Mouse (Mus musculus) heart, adult 2 months (tissue): ENCODE data around the gene Eif4e3. TPM values are rescaled to one million over a fixed set of nuclear protein-coding genes. Genes with fewer than 3 reads are reported as not detected.
A peak's percentile ranks its signal among the peaks of the same experiment; 100 is the strongest.

Source experiments
- DNase-seq, 2 experiments: peaks; one replicate each; pipeline ENCODE4 v3.0.0; 2021
- H3K27ac ChIP-seq: fragments of 200-600 bp; 2 replicates; pipeline ENCODE4 v1.8.1; 2022
- H3K27me3 ChIP-seq: fragments of 200-500 bp; 2 replicates; pipeline ENCODE4 v1.6.1; 2012; ENCODE audit warnings: mild to moderate bottlenecking, low read length, inconsistent platforms, mixed read lengths; ENCODE audit not compliant: control insufficient read depth, insufficient read depth
- H3K36me3 ChIP-seq: fragments of 200-500 bp; 2 replicates; pipeline ENCODE4 v1.6.1; 2012; ENCODE audit warnings: low read length, inconsistent platforms; ENCODE audit not compliant: control insufficient read depth, insufficient read depth
- H3K4me1 ChIP-seq: fragments of 200-500 bp; 2 replicates; pipeline ENCODE4 v1.6.1; 2011; ENCODE audit warnings: low read length; ENCODE audit not compliant: control insufficient read depth, insufficient read depth
- H3K4me3 ChIP-seq: fragments of 200-600 bp; 2 replicates; pipeline ENCODE4 v1.8.1; 2022
- H3K79me2 ChIP-seq: fragments of 200-500 bp; replicated peaks from 2 replicates; pipeline ENCODE4 v1.6.1; 2012; ENCODE audit warnings: mild to moderate bottlenecking, inconsistent platforms, low read length, moderate library complexity, mixed read lengths; ENCODE audit not compliant: control insufficient read depth, insufficient read depth
- H3K9ac ChIP-seq: fragments of 200-500 bp; 2 replicates; pipeline ENCODE4 v1.6.1; 2012; ENCODE audit warnings: low read depth, mild to moderate bottlenecking, control low read depth, inconsistent platforms, low read length, mixed read lengths
- CTCF ChIP-seq: fragments of 200-600 bp; IDR thresholded peaks from 2 replicates; pipeline ENCODE4 v1.8.1; 2022; ENCODE audit warnings: antibody characterized with exemption, mild to moderate bottlenecking, moderate library complexity
- EP300 ChIP-seq: fragments of 200-500 bp; IDR thresholded peaks from 2 replicates; pipeline ENCODE4 v1.6.1; 2011; ENCODE audit warnings: low read depth, low read length, control low read depth; ENCODE audit not compliant: insufficient read depth
- POLR2A ChIP-seq: fragments of 200-500 bp; IDR thresholded peaks from 2 replicates; pipeline ENCODE4 v1.6.1; 2011; ENCODE audit warnings: mild to moderate bottlenecking, low read depth, low read length, control low read depth; ENCODE audit not compliant: insufficient read depth
- WGBS: fragments of 180-500 bp; shearing (Covaris S2); methylation state at CpG from one replicate; pipeline ENCODE4 v1.1.7; 2018; 5-methylcytosine and 5-hydroxymethylcytosine counted together
- intact Hi-C: fragments of 180-260 bp; cut with DNase I; formaldehyde crosslinking; loops from one replicate; pipeline ENCODE4 v1.15.1; 2025
- polyA plus RNA-seq: library from polyadenylated mRNA; depleted of rRNA; stranded (reverse); fragments of >200 nt; gene quantifications from 2 replicates; pipeline ENCODE4 v1.2.3, GENCODE M21; 2012
- total RNA-seq, 2 experiments: library from RNA; stranded (reverse); gene quantifications; 2 replicates each; pipeline ENCODE4 v1.2.3; 2021

Gene Eif4e3
- total and polyA plus RNA-seq, 3 experiments, result 24.2 to 45.8 (median 36.6) TPM

- Histone ChIP-seq H3K4me3 (no peak overlapping the region), H3K27ac (no peak overlapping the region), H3K9ac (no peak overlapping the region), H3K27me3 (no peaks in the 10 kb centered on the region), H3K79me2 (no peaks in the 10 kb centered on the region), H3K36me3 (no peaks in the 10 kb centered on the region), H3K4me1 (peaks cover 3% of the 10 kb centered on the region)
- WGBS, result 79% methylated on average over 7 of the region's 7 CpGs
- DNase-seq, result no peak
- TF ChIP-seq POLR2A (no peak), EP300 (no peak), CTCF (no peak)
- intact Hi-C loops, result loop anchor here (10.0 kb wide), 1 partner anchor 1221 kb away; no protein-coding TSS in a partner anchor
Observed at GRCm38 (mm10) chr6:99606079-99606478, 60.5 kb downstream of the Eif4e3 start.

DNA sequence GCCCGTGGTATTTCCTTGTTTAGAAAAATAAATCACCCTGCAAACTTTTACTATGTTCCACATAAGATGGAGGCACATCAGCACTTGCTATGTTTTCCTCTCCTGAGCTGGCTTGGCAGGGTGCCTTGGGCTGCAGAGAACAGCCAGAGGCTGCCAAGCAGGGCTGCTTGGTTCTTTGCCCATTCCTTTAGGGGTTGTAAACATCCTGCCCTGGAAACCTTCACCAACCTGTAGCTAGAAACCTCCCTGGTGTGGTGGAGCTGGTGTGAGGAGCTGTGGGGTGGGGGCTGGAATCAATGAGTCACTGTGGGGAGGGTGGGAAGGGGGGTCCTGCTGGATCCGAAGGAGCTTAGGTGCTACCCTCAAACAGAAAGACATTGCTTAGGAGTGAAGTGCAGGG, 61.8 kb downstream of the Eif4e3 start:
- 46% methylated on average over 2 of the region's 2 CpGs for WGBS
- Histone ChIP-seq H3K27ac (no peak overlapping the region), H3K27me3 (no peaks in the 10 kb centered on the region), H3K79me2 (no peaks in the 10 kb centered on the region), H3K4me1 (peaks cover 4% of the 10 kb centered on the region; the same call in 1 of the 2 replicates), H3K9ac (no peak overlapping the region), H3K4me3 (no peak overlapping the region), H3K36me3 (no peaks in the 10 kb centered on the region)
- intact Hi-C loops, result loop anchor here (5.0 to 10.0 kb wide), 2 partner anchors 1220 to 1332 kb away; no protein-coding TSS in a partner anchor
- TF ChIP-seq EP300 (no peak), CTCF (no peak), POLR2A (no peak)
- DNase-seq, result peak; percentile 42 to 44

GRCm38 (mm10) chr6:99602434-99602833, 64.1 kb downstream of the Eif4e3 start:
- TF ChIP-seq EP300 (no peak), CTCF (no peak), POLR2A (no peak)
- H3K4me1 ChIP-seq, result peaks cover 4% of the 10 kb centered on the region; the same call in 1 of the 2 replicates
- intact Hi-C loops, result loop anchor here (5.0 to 10.0 kb wide), 2 partner anchors 1218 to 1330 kb away; no protein-coding TSS in a partner anchor

DNA sequence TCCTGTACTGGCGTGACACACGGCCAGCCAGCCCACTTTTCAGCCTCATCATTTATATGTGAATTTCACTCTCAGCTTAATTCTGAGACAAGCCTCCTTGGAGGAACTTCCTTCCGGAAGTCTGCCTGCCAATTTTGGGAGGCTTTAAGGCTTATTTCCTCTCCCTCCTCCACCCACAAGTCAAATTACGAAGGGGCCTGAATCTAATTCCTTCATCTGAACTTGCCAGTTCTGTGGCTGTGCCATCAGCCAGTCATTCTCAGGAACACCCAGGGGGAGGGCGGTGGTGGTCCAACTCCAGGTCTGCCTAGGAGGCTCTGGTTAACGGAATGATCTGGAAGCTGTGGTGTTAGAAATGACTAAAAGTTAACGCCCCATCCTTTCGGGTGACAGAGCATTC, 65.7 kb downstream of the Eif4e3 start:
- Histone ChIP-seq H3K27ac (no peak overlapping the region), H3K9ac (no peak overlapping the region), H3K79me2 (no peaks in the 10 kb centered on the region), H3K4me1 (peaks cover 4% of the 10 kb centered on the region; the same call in 1 of the 2 replicates), H3K4me3 (no peak overlapping the region), H3K27me3 (no peaks in the 10 kb centered on the region), H3K36me3 (no peaks in the 10 kb centered on the region)
- WGBS, result 39% methylated on average over 8 of the region's 8 CpGs
- peak in 1 of 2 experiments; percentile 15 for DNase-seq
- TF ChIP-seq CTCF (no peak), EP300 (no peak), POLR2A (no peak)
- intact Hi-C loops, result loop anchor here (1.0 to 10.0 kb wide), 4 partner anchors 630 to 1496 kb away; no protein-coding TSS in a partner anchor

More at GRCm38 (mm10) chr6:99602434-99602833, 64.1 kb downstream of the Eif4e3 start:
- Histone ChIP-seq H3K4me3 (no peak overlapping the region), H3K36me3 (no peaks in the 10 kb centered on the region), H3K79me2 (no peaks in the 10 kb centered on the region), H3K9ac (no peak overlapping the region), H3K27me3 (no peaks in the 10 kb centered on the region), H3K27ac (no peak overlapping the region)
- WGBS, result 89% methylated on average over 7 of the region's 7 CpGs
- DNase-seq, result no peak

DNA sequence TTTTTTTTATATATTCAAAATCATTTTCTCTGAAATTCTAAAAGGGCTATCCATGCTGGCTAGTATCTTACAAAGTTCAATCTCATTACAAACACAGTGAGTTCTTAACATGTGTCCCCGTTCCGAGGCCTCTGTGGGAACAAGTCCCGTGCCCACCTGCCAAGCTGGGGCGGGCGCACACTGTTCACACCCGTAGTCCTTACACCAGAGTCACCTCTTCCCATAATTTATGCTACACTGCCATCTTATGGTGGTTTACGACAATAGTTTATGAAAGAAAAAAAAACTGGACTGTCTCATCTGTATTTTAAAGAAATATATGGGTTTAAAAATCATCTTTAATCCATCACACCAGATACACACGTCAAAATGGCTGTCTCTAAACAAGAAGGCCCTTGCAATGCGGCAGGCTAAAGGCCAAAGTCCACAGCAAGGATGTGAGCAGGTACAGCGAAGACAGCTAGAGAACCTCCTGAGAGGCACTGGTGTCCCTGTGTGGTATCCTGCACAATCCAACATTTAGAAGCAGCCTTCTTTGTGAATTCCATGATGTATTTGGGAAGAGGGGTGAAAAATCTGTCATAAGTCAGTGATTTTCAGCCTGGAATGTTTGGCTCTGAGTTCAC, 66.3 kb downstream of the Eif4e3 start:
- Histone ChIP-seq H3K9ac (no peak overlapping the region), H3K79me2 (no peaks in the 10 kb centered on the region), H3K4me1 (peaks cover 4% of the 10 kb centered on the region; the same call in 1 of the 2 replicates), H3K27me3 (no peaks in the 10 kb centered on the region), H3K4me3 (no peak overlapping the region), H3K36me3 (no peaks in the 10 kb centered on the region), H3K27ac (no peak overlapping the region)
- intact Hi-C loops, result loop anchor here (1.0 to 10.0 kb wide), 4 partner anchors 629 to 1495 kb away; no protein-coding TSS in a partner anchor
- TF ChIP-seq CTCF (peak; percentile 77), EP300 (no peak)
- 20% methylated on average over 10 of the region's 10 CpGs for WGBS
- peak; percentile 29 to 42 for DNase-seq

DNA sequence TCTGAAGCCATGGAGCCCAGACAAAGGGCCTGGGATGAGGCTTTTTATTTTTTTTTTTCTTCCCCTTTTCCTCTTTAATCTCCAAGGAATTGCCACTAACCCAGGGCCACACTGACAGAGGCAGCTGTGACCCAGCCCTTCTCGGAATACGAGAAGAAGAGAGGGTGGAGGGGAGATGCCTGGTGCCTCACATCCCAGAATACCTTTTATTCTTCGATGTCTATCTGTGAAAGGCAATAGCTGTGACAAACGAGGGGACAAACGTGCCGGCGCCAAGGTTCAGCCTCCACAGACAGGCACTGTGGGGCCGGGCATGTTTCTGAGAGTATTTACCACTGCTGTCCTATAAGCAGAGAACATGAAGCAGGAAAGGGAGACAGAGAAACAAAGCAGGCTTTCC, 66.9 kb downstream of the Eif4e3 start:
- DNase-seq, result no peak
- peaks cover 4% of the 10 kb centered on the region; the same call in 1 of the 2 replicates for H3K4me1 ChIP-seq
- 38% methylated on average over 8 of the region's 8 CpGs for WGBS
- H3K36me3 ChIP-seq, result no peaks in the 10 kb centered on the region
- no peak overlapping the region for H3K4me3 ChIP-seq
- intact Hi-C loops, result loop anchor here (1.0 to 10.0 kb wide), 5 partner anchors 629 to 1494 kb away; no protein-coding TSS in a partner anchor
- TF ChIP-seq CTCF (no peak), EP300 (no peak), POLR2A (no peak)
- no peak overlapping the region for H3K9ac ChIP-seq
- no peaks in the 10 kb centered on the region for H3K27me3 ChIP-seq
- H3K27ac ChIP-seq, result no peak overlapping the region
- H3K79me2 ChIP-seq, result no peaks in the 10 kb centered on the region
